Mouse (Mus musculus): Measurements from ENCODE around the gene Txnrd1.

Gene Txnrd1

DNA sequence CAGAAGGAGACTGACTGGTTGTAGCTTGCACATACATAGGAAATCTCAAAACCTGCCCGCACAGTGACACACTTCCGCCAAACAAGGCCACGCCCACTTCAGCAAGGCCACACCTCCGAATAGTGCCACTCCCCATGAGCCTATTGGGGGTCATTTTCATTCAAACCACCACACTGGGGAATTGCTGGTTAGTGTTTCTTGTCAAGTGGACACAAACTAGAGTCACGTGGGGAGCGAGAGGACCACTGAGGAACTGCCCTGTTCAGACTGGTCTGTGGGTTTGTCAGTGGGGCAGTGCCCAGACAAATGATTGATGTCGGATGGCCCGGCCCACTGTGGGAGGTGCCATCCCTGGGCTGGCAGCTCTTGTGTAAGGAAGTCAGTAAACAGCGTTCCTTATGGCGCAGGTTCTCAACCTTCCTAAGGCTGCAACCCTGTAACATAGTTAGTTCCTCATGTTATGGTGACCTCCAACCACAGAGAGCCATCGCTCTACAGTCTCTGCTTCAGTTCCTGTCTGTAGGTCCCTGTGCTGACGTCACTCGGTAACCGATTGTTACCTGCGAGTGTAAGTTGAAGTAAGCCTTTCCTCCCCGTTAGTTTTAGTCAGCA lies 66.2 kb downstream of the Txnrd1 start:
- in situ Hi-C loops (cut with MboI; ENCODE audit: unreplicated experiment in 2 of 2), result loop anchor here (5.0 to 25.0 kb wide), 6 partner anchors 88 to 887 kb away; partner anchors contain the start of gene Washc4 (in 1 of the 2)

- in situ Hi-C loops (cut with MboI; ENCODE audit: unreplicated experiment in 2 of 2), result loop anchor here (5.0 to 25.0 kb wide), 6 partner anchors 88 to 887 kb away; partner anchors contain the start of gene Washc4 (in 1 of the 2)
These were observed 66.8 kb downstream of the Txnrd1 start for GRCm38 (mm10) chr10:82900546-82900945.

- in situ Hi-C loops (cut with MboI; ENCODE audit: unreplicated experiment in 2 of 2), result loop anchor here (5.0 to 25.0 kb wide), 6 partner anchors 89 to 886 kb away; partner anchors contain the start of gene Washc4 (in 1 of the 2)
These were observed 67.7 kb downstream of the Txnrd1 start for GRCm38 (mm10) chr10:82901436-82901835.

DNA sequence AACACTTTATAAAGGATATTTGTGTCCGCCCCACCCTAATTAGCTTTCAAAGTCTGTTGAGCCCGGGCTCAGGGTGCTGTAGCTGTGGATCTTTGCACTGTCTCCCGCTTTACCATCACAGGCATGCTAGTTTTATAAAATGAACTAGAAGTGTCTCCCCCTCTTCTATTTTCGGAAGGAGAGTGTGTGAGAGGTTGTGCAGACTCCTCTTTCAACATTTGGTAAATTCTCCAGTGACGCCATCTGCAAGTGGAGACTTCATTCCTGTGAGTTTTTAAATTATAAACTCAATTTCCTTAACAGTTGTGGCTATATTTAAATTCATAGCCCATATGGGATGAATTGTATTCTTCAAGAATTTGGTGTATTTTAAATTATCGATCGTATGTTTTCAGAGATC lies 74.8 kb downstream of the Txnrd1 start:
- in situ Hi-C loops (cut with MboI; ENCODE audit: unreplicated experiment in 2 of 2), result loop anchor here (5.0 to 25.0 kb wide), 6 partner anchors 289 to 879 kb away; partner anchors contain the start of gene Washc4 (in 1 of the 2)

GRCm38 (mm10) chr10:82909382-82909781 lies 75.6 kb downstream of the Txnrd1 start:
- in situ Hi-C loops (cut with MboI; ENCODE audit: unreplicated experiment in 2 of 2), result loop anchor here (5.0 to 25.0 kb wide), 6 partner anchors 288 to 878 kb away; partner anchors contain the start of gene Washc4 (in 1 of the 2)

- in situ Hi-C loops (cut with MboI; ENCODE audit: unreplicated experiment in 2 of 2), result loop anchor here (5.0 to 25.0 kb wide), 3 partner anchors 187 to 877 kb away; no protein-coding TSS in a partner anchor
These were observed 76.4 kb downstream of the Txnrd1 start for GRCm38 (mm10) chr10:82910198-82910597.

DNA sequence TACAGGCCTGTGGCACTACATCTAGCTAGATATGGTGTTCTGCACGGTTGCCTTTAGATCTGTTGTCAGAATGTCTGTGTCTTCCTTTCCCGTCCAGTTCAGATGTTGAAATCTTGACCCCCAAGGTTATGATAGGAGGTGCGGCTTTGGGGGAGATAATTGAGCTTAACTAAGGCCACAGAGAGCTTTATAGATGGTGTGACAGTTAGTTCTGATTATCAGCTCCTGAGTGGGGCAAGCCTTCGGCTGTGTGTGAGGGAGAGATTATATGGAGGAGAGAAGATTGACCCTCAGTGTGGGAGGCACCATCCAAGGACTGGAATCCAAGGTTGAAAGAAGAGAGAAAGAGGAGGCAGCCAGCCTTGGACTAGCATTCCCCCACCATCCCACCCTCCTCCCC lies 79.5 kb downstream of the Txnrd1 start:
- in situ Hi-C loops (cut with MboI; ENCODE audit: unreplicated experiment in 2 of 2), result loop anchor here (5.0 to 25.0 kb wide), 3 partner anchors 184 to 874 kb away; no protein-coding TSS in a partner anchor

DNA sequence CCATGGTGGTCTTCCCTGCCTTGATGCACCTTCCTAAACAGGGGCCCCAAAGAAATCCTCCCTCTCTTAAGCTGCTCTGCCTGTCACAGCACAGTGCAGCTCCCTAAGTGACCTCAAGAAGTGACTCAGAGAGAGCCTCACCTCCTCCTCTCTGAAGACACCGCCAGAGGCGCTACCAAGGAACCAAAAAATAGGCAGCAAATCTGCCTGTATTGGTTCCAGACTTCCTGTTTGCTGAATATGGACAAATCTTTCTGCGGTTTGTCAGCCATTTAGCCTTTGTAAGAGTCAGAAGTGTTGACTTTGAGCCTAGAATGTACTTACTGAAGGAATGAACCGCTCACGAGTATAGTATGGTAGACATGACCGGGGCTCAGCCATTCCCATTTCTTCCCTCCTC lies 80.0 kb downstream of the Txnrd1 start:
- in situ Hi-C loops (cut with MboI; ENCODE audit: unreplicated experiment in 2 of 2), result loop anchor here (5.0 to 25.0 kb wide), 3 partner anchors 184 to 874 kb away; no protein-coding TSS in a partner anchor

GRCm38 (mm10) chr10:82918675-82919074 lies 84.9 kb downstream of the Txnrd1 start:
- in situ Hi-C loops (cut with MboI; ENCODE audit: unreplicated experiment in 2 of 2), result loop anchor here (10.0 to 25.0 kb wide), 2 partner anchors 186 to 869 kb away; no protein-coding TSS in a partner anchor

GRCm38 (mm10) chr10:82919404-82919980 lies 85.7 kb downstream of the Txnrd1 start:
- in situ Hi-C loops (cut with MboI; ENCODE audit: unreplicated experiment in 2 of 2), result loop anchor here (10.0 to 25.0 kb wide), 2 partner anchors 185 to 868 kb away; no protein-coding TSS in a partner anchor

DNA sequence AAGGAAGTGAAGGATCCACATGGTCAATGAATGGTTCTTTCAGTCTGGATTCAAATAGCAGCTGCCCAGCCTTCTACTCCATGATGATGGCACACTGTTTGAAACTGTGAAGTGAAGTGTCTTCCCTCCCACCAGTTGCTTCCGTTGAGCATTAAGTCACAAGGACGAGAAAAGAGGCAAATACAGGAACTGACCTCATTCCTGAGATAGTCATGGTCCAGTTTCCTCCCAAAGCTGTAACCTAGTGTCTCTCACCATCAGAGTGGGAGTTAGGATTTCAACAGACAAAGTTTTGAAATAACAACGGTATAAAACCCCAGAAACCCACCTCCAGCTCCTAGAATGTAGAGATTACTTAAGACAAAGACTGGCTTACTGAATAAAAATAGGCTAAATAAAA lies 89.8 kb downstream of the Txnrd1 start:
- in situ Hi-C loops (cut with MboI; ENCODE audit: unreplicated experiment in 2 of 2), result loop anchor here (25.0 kb wide), 1 partner anchor 864 kb away; no protein-coding TSS in a partner anchor

DNA sequence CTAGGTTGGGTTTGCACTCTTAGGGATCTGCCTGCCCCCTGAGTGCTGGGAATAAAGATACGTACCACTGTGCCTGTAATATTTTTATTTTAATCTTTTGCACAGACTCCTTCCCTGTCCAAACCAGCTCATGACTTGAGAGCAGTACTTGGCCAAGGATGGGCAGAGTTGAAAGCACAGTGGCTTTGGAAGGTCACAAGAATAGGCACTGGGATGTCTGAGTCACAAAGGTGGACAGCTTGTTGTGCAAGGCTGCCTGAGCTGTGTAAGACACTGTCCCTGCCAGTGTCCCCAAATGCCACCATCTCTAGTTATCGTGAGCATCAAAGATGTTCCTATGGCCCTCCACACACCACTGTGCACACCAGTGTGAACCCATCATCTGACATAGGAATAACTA lies 91.0 kb downstream of the Txnrd1 start:
- in situ Hi-C loops (cut with MboI; ENCODE audit: unreplicated experiment in 2 of 2), result loop anchor here (25.0 kb wide), 1 partner anchor 863 kb away; no protein-coding TSS in a partner anchor

DNA sequence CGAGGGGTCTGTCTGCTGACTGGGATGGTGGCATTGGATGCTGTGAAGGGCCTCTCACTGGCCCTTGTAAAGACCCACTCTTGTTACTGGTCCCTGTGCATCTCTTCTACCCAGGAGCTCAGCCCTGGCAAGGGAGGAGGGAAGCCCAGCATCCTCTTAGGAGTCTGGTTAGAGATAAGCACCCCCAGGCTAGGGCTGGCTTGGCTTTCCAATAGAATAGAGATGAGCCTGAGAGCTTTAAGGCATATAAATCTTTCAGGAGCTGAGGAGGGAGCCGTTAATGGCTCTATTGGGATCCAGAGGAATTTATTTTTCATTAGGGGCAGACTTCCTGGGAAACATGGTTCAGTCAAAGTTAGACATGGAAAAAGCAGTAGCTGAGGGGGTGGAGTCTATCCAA lies 91.9 kb downstream of the Txnrd1 start:
- in situ Hi-C loops (cut with MboI; ENCODE audit: unreplicated experiment in 2 of 2), result no loop called here

DNA sequence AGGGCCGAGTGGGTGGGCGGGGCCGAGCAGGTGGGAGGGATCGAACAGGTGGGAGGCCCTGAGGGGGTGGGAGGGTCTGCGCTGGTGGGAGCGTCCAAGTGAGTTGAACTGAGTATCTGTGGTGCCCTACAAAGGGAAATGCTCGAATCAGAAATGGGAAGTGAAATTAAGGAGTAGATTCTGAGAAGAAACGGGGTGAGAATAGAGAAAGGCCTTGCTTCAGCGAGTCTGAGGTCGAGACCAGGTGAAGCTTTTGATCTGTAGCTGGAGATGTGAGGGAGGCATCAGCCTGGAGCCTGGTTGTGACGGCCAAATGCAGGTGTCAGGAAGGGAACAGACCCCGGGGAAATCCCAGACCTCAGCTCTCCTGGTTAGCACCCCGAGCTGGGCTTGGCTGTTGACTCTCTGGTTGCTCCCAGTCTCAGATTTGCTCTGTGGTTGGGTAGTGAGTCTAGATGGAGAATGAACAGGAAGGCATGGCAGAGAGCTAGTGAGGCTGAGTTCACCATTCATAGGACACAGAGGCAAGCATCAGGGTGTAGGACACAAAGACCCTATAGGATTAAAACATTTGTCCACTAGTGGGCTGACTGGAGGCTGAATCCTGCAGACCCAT lies 101.4 kb downstream of the Txnrd1 start:
- in situ Hi-C loops (cut with MboI; ENCODE audit: unreplicated experiment in 2 of 2), result loop anchor here (10.0 kb wide), 2 partner anchors 50 to 160 kb away; partner anchors contain the start of gene Chst11 (in 1 of the 2)

DNA sequence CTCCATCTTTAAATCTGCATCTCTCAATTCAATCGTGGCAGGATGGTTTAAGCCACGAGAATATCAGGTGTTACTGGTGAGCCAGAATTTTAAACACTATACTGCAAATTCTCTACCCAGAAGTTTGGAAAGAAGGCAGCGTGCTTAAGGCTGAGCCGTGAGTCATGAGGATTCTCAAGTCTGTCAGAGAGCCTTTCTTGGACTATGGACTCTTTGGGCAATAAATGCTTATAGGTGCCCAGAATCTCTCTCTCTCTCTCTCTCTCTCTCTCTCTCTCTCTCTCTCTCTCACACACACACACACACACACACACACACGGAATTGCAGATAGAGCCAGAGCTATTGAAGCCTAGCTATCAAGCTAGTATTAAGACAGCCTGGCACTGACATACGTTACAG lies 102.0 kb downstream of the Txnrd1 start:
- in situ Hi-C loops (cut with MboI; ENCODE audit: unreplicated experiment in 2 of 2), result loop anchor here (10.0 kb wide), 2 partner anchors 49 to 159 kb away; partner anchors contain the start of gene Chst11 (in 1 of the 2)

Data from v-Abl transformed pro-B cells (cell line).